Mouse (Mus musculus) midbrain, postnatal 0 days (tissue): ENCODE measurements around the gene Pllp. TPM values are rescaled to one million over a fixed set of nuclear protein-coding genes. Genes with fewer than 3 reads are reported as not detected.

Source experiments
- ATAC-seq: fragments of 200-750 bp; cut with Nextera tagmentation; 2 replicates; pipeline ENCODE4 v1.8.0; 2017; ENCODE audit warnings: moderate number of reproducible peaks, mild to moderate bottlenecking, moderate TSS enrichment, moderate library complexity; ENCODE audit not compliant: low FRiP score
- DNase-seq: peaks from one replicate; pipeline ENCODE4 v3.0.0-alpha.2; 2015; ENCODE audit warnings: low spot score
- H3K27ac ChIP-seq: fragments of 300-500 bp; sonication (generic); 2 replicates; pipeline ENCODE4 v1.5.1; 2014; ENCODE audit warnings: low read depth, mild to moderate bottlenecking, low read length, mixed read lengths
- H3K27me3 ChIP-seq: fragments of 300-500 bp; sonication (generic); 2 replicates; pipeline ENCODE4 v1.6.1; 2014; ENCODE audit warnings: low read length, control low read depth, mixed read lengths; ENCODE audit not compliant: insufficient read depth
- H3K36me3 ChIP-seq: fragments of 300-500 bp; sonication (generic); 2 replicates; pipeline ENCODE4 v1.6.1; 2014; ENCODE audit warnings: low read length, control low read depth, mixed read lengths; ENCODE audit not compliant: insufficient read depth
- H3K4me1 ChIP-seq: fragments of 300-500 bp; sonication (generic); 2 replicates; pipeline ENCODE4 v1.6.1; 2014; ENCODE audit warnings: mild to moderate bottlenecking, control low read depth, antibody characterized with exemption, low read length, mixed read lengths; ENCODE audit not compliant: insufficient read depth
- H3K4me2 ChIP-seq: fragments of 300-500 bp; sonication (generic); 2 replicates; pipeline ENCODE4 v1.6.1; 2014; ENCODE audit warnings: low read depth, mild to moderate bottlenecking, low read length, mixed read lengths; ENCODE audit not compliant: poor library complexity, severe bottlenecking
- H3K4me3 ChIP-seq: fragments of 300-500 bp; sonication (generic); 2 replicates; pipeline ENCODE4 v1.5.1; 2014; ENCODE audit warnings: low read depth, mild to moderate bottlenecking, low read length, moderate library complexity
- H3K9ac ChIP-seq: fragments of 300-500 bp; sonication (generic); replicated peaks from 2 replicates; pipeline ENCODE4 v1.6.1; 2014; ENCODE audit warnings: mild to moderate bottlenecking, low read length, moderate library complexity, mixed read lengths; ENCODE audit not compliant: poor library complexity, severe bottlenecking
- H3K9me3 ChIP-seq: fragments of 300-500 bp; sonication (generic); 2 replicates; pipeline ENCODE4 v1.6.1; 2016; ENCODE audit warnings: low read length, control low read depth
- CTCF ChIP-seq: IDR thresholded peaks from 2 replicates; pipeline ENCODE4 v1.5.1; 2016; ENCODE audit warnings: antibody characterized with exemption, mild to moderate bottlenecking
- WGBS: fragments of 180-500 bp; shearing (Covaris S2); extraction: QIAGEN DNeasy Blood & Tissue Kit; methylation state at CpG from one replicate; pipeline ENCODE4 v1.1.7; 2014; 5-methylcytosine and 5-hydroxymethylcytosine counted together
- polyA plus RNA-seq: library from polyadenylated mRNA; unstranded; fragments of >200 nt; fragmentation: Nextera tagmentation; extraction: Ambion mirVana; gene quantifications from 2 replicates; pipeline ENCODE4 v1.2.1, GENCODE M21; 2015
- total RNA-seq: library from RNA; depleted of rRNA; stranded (reverse); fragments of >200 nt; gene quantifications from 2 replicates; pipeline ENCODE4 v1.2.3, GENCODE M21; 2014

The Pllp gene
- total and polyA plus RNA-seq, 2 experiments from 2014 or later = 8.6 to 9.8 TPM

DNA sequence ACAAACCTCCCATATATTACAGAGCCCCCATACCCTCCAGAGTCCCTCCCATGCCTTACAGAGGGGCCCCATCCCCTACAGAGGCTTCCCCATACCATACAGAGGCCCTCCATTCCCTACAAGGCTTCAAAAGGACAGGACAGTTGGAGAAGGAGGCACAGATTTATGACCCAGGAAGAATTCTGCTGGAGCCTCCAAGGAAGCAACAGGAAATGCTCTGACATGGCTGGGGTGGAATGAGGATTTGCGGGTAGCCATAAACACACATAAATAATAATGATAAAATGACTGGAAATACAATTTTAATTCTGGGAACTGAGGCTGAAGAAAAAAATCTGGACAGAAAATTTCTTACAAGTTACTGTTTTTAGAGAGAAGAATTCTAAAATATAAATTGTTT lies 20.8 kb upstream of the Pllp start:
- Histone ChIP-seq H3K9ac (no peak overlapping the region), H3K27ac (no peak overlapping the region), H3K4me1 (no peaks in the 10 kb centered on the region), H3K27me3 (no peaks in the 10 kb centered on the region), H3K9me3 (no peaks in the 10 kb centered on the region), H3K4me3 (no peak overlapping the region), H3K36me3 (no peaks in the 10 kb centered on the region), H3K4me2 (no peak overlapping the region)
- no peak for TF ChIP-seq CTCF
- 97% methylated on average over 1 of the region's 1 CpGs for WGBS
- ATAC-seq (no peak), DNase-seq (no peak)

DNA sequence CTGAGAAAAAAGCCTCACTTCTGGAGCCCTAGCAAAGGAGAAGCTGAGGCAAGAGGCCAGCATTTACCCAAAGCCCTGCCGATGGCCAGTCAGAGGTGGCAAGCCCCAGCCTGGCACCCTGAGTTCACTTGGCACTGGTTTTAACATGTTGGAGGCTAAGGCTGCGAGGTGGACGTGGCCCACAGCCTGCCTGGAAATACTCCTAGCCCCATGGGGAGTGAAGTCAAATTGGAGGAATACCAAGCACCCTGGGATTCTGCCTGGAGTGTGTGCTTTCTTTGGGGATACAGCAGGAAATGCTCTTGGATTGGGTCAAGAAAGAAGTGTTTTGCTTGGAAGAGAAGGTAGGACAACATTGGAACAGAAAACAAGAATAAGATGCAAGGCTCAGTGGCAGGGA lies 19.8 kb upstream of the Pllp start:
- no peak overlapping the region for H3K4me2 ChIP-seq
- no peak for ATAC-seq
- no peak for DNase-seq
- no peaks in the 10 kb centered on the region for H3K27me3 ChIP-seq
- 73% methylated on average over 3 of the region's 3 CpGs for WGBS
- no peaks in the 10 kb centered on the region for H3K9me3 ChIP-seq
- H3K27ac ChIP-seq = no peak overlapping the region
- H3K9ac ChIP-seq = no peak overlapping the region
- H3K4me1 ChIP-seq = no peaks in the 10 kb centered on the region
- H3K4me3 ChIP-seq = no peak overlapping the region
- no peak for TF ChIP-seq CTCF
- no peaks in the 10 kb centered on the region for H3K36me3 ChIP-seq

DNA sequence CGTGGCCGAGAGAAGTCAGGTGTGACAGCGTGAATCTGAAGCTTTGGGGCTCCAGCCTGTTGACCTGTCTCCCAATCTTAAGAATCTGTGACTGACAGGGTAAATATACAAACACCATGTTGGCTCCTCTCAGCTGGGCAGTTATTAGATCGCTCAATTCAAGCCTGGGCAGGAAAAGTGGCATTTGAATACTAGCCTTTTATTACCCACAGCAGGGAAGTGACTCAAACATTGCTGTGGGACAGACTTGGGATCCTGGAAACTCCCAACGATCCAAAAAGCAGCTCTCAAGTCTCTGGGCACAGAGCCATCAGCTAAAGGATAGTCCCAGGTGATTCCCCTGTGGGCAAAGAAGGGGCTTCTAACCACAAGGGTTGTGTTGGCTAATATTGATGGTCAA lies 18.5 kb upstream of the Pllp start:
- Histone ChIP-seq H3K4me1 (no peaks in the 10 kb centered on the region), H3K36me3 (no peaks in the 10 kb centered on the region), H3K9ac (no peak overlapping the region), H3K4me3 (no peak overlapping the region), H3K4me2 (no peak overlapping the region), H3K9me3 (no peaks in the 10 kb centered on the region), H3K27ac (no peak overlapping the region), H3K27me3 (no peaks in the 10 kb centered on the region)
- TF ChIP-seq CTCF = no peak
- ATAC-seq (no peak), DNase-seq (no peak)
- 30% methylated on average over 5 of the region's 5 CpGs for WGBS

- Histone ChIP-seq H3K4me3 (no peak overlapping the region), H3K9ac (no peak overlapping the region), H3K9me3 (no peaks in the 10 kb centered on the region), H3K4me1 (0 out of 2 replicates have a peak, but pooled peaks cover 2% of the 10 kb centered on the region), H3K36me3 (no peaks in the 10 kb centered on the region), H3K27me3 (no peaks in the 10 kb centered on the region), H3K4me2 (no peak overlapping the region), H3K27ac (no peak overlapping the region)
- ATAC-seq = no peak
- WGBS = 58% methylated on average over 5 of the region's 5 CpGs
- DNase-seq = peak; percentile 58
- no peak for TF ChIP-seq CTCF
Observed at GRCm38 (mm10) chr8:94711160-94711718, 15.2 kb upstream of the Pllp start.

- 0 out of 2 replicates have a peak, but pooled peaks cover 2% of the 10 kb centered on the region for H3K4me1 ChIP-seq
- WGBS = 56% methylated on average over 8 of the region's 8 CpGs
- H3K4me3 ChIP-seq = no peak overlapping the region
- H3K27me3 ChIP-seq = no peaks in the 10 kb centered on the region
- TF ChIP-seq CTCF = no peak
- ATAC-seq = no peak
- no peaks in the 10 kb centered on the region for H3K36me3 ChIP-seq
- H3K9me3 ChIP-seq = no peaks in the 10 kb centered on the region
- no peak for DNase-seq
- H3K9ac ChIP-seq = no peak overlapping the region
- H3K4me2 ChIP-seq = no peak overlapping the region
- no peak overlapping the region for H3K27ac ChIP-seq
Observed at GRCm38 (mm10) chr8:94710336-94710735, 14.3 kb upstream of the Pllp start.

DNA sequence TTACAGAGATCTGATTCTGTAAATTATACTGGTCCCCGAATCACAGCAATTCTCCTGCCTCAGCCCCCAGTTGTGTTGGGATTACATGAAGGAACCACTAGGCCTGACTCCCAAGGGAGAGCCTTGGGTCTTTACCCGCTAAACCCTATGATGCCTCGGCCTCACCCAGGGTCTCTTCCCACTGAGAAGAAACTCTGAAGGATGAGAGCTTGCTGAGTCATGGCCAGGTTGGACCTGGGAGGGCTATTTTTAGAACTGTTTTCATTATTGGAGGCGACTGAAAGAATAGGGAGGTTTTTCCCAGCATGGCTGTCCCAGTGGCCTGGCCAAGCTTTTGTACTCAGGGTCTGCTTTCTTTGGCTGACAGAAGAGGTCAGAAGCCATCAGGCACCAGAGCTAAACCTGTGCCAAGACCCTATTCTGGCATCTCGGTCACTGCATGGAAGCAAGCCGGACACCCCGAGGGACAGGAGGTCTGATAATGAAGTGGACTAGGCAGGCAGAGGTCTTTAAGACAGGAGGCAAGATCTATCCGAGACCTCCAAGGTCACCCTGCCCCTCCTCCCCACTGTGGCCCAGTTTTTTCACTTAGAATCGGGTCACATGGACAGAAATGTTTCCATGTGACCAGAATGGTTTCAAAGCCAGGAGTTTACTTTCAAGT lies 10.8 kb upstream of the Pllp start:
- ATAC-seq (no peak), DNase-seq (no peak)
- Histone ChIP-seq H3K27ac (no peak overlapping the region; the same call in 1 of the 2 replicates), H3K4me2 (no peak overlapping the region), H3K9me3 (no peaks in the 10 kb centered on the region), H3K27me3 (no peaks in the 10 kb centered on the region), H3K36me3 (no peaks in the 10 kb centered on the region), H3K9ac (no peak overlapping the region), H3K4me3 (no peak overlapping the region), H3K4me1 (0 out of 2 replicates have a peak, but pooled peaks cover 2% of the 10 kb centered on the region)
- TF ChIP-seq CTCF = no peak
- 75% methylated on average over 9 of the region's 9 CpGs for WGBS
